Mouse (Mus musculus): Measurements from ENCODE around the gene Clic3. TPM values are rescaled to one million over a fixed set of nuclear protein-coding genes. Genes with fewer than 3 reads are reported as not detected.
A peak's percentile ranks its signal among the peaks of the same experiment; 100 is the strongest.

The Clic3 gene
- total RNA-seq, 2 experiments from 2014 or later = not detected

- ATAC-seq (replicated peaks; ENCODE audit: low FRiP score, low TSS enrichment, poor library complexity, severe bottlenecking) = no peak
These were observed 20.9 kb downstream of the Clic3 start for GRCm38 (mm10) chr2:25477541-25477940.

DNA sequence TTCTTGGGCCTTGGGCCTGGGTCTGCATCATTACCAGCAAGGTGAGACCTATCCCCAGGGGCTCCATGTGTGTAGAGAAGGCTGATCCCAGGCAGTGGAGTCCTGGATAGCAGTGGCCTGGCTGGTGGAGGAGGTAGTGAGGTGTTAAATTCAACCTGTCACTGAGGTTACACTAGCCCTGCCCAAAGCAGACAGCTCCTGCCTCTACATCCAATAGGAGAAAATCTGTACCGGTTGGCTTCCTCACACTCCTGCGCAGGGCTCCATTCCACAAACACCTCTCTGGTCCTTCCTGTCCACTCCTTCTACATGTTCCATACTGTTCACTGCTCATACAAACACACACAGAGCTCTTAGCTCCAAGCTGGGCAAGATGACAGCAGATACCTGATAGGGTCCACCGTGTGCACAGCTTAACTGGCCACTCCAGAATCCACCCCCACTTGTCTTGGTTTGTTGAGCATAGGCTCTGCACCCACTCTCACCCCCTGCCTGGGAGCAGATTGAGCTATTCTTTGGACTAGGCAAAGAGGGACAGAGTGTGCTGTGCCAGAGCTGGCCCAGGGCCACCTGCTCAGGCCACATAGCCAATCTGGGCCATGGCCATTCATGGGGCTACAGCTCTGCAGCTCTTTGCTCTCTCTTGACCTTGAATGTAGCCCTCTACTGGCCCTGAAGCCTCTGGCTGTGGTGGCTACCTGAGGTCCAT is 21.5 kb downstream of the Clic3 start:
- no peak for ATAC-seq (replicated peaks; ENCODE audit: low FRiP score, low TSS enrichment, poor library complexity, severe bottlenecking)

DNA sequence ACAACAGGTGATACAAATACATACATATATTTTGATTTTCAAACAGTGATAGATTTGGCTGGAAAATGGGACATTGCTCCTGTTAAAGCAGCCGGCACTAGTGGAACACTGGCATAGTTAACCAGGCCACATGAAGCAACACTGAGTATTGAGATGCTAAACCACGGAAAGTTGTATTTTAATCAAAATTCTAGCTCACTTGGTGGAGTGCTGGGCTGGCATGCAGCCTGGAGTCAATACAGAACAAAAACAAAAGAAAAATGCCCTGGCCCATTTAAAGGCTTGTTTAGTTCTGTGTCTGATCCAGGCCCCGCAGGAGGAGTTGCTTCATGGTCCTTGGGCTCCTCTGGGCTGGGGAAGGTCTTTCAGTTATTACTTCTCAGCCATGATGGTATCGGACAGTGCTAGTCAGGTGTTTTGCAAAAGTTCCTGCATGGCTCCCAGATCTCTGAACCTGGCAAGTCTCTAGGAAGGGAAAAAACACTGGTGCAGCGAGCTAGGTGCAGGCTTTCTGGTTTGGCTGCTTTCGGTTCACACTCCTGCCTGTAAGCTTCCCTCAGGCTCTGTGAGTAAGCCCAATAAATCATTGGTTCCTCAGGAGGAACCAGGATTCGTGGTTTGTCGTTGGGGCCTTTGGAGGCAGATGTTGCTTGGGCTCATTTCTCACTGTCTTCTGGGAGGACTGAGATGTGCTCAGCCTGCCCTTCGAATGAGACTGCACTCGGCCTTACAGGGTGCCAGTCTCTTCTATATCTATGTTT is 23.1 kb downstream of the Clic3 start:
- no peak for ATAC-seq (replicated peaks; ENCODE audit: low FRiP score, low TSS enrichment, poor library complexity, severe bottlenecking)

GRCm38 (mm10) chr2:25480541-25480940 is 23.9 kb downstream of the Clic3 start:
- no peak for ATAC-seq (replicated peaks; ENCODE audit: low FRiP score, low TSS enrichment, poor library complexity, severe bottlenecking)

GRCm38 (mm10) chr2:25482969-25483368 is 26.3 kb downstream of the Clic3 start:
- ATAC-seq (replicated peaks; ENCODE audit: low FRiP score, low TSS enrichment, poor library complexity, severe bottlenecking) = peak; percentile 72

DNA sequence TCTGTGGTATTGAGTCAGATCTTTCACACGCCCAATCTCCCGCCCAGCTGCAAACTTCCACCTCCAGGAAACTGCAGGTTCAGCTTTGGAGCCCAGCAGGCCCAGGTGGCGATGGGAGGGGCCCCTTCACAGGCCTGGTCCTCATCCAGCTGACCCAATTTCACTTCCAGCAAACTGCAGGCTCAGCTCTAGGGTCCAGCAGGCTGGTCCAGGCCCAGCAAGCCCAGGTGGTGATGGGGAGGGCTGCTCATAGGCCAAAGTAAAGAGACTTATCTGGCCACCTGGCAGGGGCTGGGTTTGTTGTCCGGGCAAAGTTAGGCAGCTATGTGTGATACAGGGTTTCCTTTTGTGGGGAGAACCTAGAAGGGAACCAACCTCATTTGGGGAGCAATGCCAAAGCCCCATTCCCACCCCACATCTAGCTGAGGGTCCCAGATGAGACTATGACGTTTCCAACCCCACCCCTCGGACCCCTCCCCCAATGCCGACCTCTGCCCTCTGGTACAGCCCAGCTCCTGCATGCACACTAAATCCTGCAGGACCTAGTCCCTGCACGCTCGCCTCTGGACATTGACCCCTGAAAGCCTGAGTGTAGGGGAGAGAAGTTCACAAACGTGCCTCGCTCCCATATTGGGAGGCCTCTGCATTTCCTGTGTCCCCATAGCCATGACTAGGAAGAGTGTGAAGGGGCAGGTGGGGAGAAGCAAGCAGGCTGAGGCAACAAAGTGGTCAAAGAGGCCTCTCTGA is 28.4 kb downstream of the Clic3 start:
- no peak for ATAC-seq (replicated peaks; ENCODE audit: low FRiP score, low TSS enrichment, poor library complexity, severe bottlenecking)

- ATAC-seq (replicated peaks; ENCODE audit: low FRiP score, low TSS enrichment, poor library complexity, severe bottlenecking) = no peak
These were observed 31.5 kb downstream of the Clic3 start for GRCm38 (mm10) chr2:25487965-25488670.

DNA sequence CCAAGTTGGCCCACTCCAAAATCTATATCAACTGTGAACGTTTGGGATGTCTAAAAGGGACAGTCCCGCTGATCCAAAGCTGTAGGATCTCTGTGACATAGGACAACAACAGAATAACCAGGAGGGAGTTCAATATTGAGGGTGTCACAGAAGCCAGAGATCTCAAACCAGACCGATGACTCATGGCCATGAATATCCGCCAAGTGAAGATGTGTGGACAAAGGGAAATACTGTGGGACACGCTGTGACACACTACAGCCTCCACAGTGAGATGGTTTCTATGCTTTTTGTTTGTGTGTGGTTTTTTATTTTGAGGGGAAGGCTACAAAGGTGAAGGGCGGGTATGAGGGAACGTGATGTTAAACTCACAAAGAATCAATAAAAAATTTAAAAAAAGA is 32.0 kb downstream of the Clic3 start:
- no peak for ATAC-seq (replicated peaks; ENCODE audit: low FRiP score, low TSS enrichment, poor library complexity, severe bottlenecking)

- no peak for ATAC-seq (replicated peaks; ENCODE audit: low FRiP score, low TSS enrichment, poor library complexity, severe bottlenecking)
These were observed 36.4 kb downstream of the Clic3 start for GRCm38 (mm10) chr2:25492988-25493387.

DNA sequence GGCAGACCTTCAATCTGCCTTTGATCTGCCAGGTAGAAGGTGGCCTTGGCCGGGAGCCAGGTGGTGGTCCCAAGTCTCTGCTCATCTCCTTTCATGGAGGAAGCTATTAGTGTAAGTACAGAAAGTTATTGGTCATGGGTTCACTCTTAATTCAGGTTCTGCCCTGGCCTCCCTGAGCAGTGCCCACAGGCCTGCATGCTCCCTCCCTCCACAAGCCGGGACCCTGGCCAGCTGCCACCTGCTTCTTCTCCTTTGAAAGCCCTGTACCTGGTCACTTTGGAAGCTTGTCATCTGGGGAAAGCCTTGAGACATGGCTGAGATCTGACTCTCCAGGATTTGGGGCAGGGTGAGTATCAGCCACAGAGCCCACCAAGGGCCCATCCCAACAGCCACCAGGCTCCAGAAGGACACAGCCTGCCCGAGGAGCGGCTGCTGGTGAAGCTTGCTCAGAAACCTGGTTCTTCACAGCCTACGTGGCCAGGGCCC is 36.9 kb downstream of the Clic3 start, which contains the start of gene Lcn12:
Gene Lcn12, minus strand, starts transcription at position 436 of the 486 bp plus-strand sequence.
- ATAC-seq (replicated peaks; ENCODE audit: low FRiP score, low TSS enrichment, poor library complexity, severe bottlenecking) = no peak

DNA sequence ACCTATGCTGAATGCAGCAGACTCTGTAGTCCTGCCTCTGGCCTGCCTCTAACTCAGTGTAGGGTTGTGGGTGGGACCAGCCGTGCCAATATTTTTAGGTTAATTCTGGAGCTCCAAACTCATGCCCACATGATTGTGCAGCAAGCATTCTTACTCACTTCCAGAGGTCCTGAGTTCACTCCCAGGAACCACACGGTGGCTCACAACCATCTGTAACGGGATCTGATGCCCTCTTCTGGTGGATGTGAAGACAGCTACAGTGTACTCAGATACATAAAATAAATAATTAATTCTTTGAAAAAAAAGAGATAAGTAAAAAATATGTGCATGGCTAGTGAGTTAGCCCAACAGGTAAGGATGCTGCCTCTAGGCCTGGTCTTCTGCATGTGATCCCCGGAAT is 39.8 kb downstream of the Clic3 start:
- ATAC-seq (replicated peaks; ENCODE audit: low FRiP score, low TSS enrichment, poor library complexity, severe bottlenecking) = no peak

- no peak for ATAC-seq (replicated peaks; ENCODE audit: low FRiP score, low TSS enrichment, poor library complexity, severe bottlenecking)
These were observed 41.4 kb downstream of the Clic3 start for GRCm38 (mm10) chr2:25497846-25498575.

DNA sequence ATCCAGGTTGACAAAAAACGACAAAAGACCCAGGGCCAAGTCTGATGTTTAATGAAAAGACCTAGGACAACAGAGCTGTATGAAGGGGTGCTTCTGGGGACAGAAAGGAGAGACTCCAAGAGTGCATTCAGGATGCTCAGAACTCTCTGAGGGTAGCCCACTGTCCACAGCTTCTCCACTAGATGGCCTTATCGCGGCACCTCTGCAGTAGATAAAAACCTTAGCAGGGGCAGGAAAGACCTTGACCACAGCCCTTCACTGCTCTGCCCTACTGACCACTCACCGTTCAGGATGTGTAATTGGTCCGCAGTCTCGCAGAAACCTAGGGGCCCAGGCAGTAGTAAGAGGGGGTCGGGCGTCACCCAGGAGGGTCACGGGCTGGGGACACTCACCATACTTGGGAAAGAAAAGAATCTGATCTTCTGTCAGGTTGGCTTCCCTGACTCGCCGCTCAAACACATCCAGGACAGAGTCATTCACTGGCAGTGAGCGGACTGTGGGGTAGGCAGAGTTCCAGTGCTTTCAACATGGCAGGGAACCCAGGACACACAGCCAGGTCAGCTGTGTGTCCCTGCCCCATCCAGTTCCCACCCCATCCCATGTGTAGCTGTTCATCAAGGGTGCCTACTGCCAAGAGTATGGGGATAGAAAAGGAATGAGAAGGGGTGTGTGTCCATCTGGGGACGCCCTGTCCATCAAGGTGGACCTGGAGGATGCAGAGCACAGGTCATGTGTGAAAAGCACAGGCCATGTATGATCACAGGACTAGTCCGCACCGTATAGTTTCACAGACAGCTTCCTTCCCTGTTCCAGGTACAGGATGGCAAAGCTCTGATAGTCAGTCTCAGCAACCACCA is 42.2 kb downstream of the Clic3 start:
- ATAC-seq (replicated peaks; ENCODE audit: low FRiP score, low TSS enrichment, poor library complexity, severe bottlenecking) = no peak

DNA sequence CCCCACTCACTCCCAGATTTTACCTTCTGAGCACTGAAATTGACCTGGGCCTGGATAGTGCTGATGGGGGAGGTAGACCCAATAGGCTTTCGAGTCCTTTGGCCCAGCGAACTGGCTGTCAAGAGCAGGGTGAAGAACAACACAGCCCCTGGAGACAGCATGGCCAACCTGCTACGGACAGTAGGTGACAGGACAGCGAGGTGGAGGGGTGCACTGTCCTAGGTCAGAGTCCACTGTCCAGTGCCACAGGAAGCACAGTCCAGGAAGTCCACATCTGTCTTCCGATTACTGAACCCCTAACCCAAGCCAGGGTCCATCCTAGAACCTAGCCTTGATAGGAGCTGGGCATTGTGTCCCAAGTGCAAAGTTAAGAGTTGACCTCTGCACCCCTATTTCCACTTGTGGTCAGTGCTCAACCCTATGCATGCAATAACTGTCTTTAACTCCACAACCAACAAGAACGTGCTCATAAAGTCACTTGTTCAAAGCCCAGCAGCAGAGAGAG is 43.5 kb downstream of the Clic3 start:
- no peak for ATAC-seq (replicated peaks; ENCODE audit: low FRiP score, low TSS enrichment, poor library complexity, severe bottlenecking)

GRCm38 (mm10) chr2:25500576-25501405 is 44.2 kb downstream of the Clic3 start, which contains the start of gene Fbxw5:
Fbxw5 (plus strand) TSS chr2:25500750.
- ATAC-seq (replicated peaks; ENCODE audit: low FRiP score, low TSS enrichment, poor library complexity, severe bottlenecking) = peak; percentile 72

- no peak for ATAC-seq (replicated peaks; ENCODE audit: low FRiP score, low TSS enrichment, poor library complexity, severe bottlenecking)
These were observed 45.2 kb downstream of the Clic3 start, which contains the start of gene C8g for GRCm38 (mm10) chr2:25501593-25502486. C8g (minus strand) TSS chr2:25501719.
